Mouse (Mus musculus) neutrophil, adult 83 days (primary cell): ENCODE results near the gene Gdf9. TPM values are rescaled to one million over a fixed set of nuclear protein-coding genes. Genes with fewer than 3 reads are reported as not detected.

Experiments used
- total RNA-seq, 2 experiments: library from RNA; stranded (reverse); gene quantifications; one replicate each; pipeline ENCODE4 v1.2.4; 2023

Gene Gdf9
- under 1 TPM; 0.24 to 0.99 TPM for total RNA-seq

DNA sequence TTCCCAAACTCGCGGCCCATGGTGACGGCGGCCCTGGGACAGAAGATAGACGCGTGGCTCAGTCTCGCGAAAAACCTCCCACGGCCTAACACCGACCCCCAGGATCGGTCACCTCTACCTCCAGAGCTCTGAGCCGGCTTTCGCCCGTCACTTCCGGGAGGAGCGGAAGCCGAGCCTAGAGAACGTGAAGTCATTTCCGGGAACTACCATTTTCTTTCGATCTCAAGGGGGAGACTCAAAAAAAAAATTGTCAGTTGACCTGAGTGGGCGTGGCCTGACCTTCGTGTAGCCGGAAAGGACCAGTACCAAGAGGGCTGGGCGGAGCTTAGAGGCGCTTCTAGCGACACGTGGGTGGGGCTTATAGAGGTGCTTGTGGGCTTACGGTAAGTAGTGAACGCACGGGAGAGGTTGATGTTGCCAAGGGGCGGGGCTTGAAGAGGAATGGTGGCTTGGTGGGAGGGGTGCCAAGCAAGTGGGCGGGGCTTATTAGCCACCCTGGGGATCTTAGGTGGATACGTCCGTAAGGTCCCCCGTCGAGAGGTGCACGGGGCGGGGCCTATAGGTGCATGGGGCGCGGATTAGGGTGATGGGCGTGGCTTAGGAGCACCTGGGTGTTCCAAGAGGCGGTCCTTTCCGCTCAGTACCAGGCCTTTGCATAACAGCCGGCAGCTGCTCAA, at the start of gene Gdf9, which contains the start of gene Uqcrq:
Gene Gdf9, plus strand, starts transcription at position 354 of the 677 bp plus-strand sequence.
Gene Uqcrq, minus strand, starts transcription at position 162 of the 677 bp plus-strand sequence.

DNA sequence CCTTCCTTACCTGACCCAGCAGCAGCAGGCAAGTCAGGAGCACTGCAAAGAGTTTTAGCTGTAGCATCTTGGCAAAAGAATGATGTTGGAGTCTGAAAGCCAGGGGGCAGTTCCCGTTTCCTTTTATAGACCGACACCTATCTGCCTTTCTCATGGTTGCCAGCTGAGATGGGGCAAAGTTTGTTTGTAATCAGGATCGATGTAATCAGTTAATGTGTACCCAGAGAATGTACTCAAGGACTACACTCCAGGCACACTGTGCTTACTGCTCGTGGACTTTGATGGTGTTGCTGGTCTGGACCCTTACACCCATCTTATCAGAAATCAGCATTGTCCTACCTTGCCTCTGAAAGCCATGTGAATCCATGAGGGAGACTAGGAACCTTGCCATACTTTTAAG, 7.8 kb upstream of the Gdf9 start, which contains the start of gene Leap2:
Gene Leap2, minus strand, starts transcription at position 135 of the 400 bp plus-strand sequence.

DNA sequence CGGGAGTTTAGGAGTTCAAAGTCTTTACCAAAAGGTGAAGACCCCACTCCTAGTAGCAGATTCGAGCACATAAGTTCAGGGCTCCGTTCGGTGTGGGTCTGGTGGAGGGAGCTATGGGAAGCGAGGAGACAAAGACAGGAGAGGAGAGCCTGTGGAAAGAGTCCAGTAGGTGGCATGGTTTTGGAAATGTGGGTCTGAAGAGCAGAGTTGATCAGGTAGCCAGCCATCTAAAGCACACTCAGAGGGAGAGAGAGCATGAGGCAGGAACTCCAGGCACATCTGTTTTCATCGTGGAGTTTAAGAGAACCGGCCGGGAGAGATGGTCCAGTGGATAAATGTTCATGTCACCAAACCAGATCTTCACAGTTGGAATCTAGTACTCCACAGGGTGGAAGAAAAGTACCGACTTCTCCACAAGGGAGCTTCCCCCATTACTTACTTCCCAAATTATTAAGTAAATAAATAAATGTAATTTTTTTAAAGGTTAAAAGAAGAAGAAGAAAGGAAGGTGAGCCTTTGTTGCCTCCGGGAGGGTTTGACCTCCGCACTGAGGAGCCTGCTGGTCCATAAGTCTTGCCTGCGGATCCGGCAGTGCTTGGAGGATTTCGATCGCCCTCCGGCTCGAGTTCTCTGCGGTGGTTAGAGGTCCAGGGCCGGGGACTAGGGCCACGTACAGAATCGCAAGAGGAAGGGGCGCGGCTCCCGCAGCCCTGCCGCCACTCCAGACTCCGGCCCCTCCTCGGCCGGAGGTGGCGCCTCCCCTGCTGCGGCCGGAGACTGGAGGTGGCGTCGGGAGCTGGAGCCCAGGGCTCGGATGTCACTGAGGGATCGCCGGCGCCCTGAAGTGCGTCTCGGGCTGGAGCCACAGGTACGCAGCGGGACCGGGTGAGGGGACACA, 25.9 kb downstream of the Gdf9 start, which contains the start of the genes Gm10447 and Shroom1:
Gene Gm10447, minus strand, starts transcription at position 637 of the 898 bp plus-strand sequence.
Gene Shroom1, plus strand, starts transcription at position 732 of the 898 bp plus-strand sequence.

DNA sequence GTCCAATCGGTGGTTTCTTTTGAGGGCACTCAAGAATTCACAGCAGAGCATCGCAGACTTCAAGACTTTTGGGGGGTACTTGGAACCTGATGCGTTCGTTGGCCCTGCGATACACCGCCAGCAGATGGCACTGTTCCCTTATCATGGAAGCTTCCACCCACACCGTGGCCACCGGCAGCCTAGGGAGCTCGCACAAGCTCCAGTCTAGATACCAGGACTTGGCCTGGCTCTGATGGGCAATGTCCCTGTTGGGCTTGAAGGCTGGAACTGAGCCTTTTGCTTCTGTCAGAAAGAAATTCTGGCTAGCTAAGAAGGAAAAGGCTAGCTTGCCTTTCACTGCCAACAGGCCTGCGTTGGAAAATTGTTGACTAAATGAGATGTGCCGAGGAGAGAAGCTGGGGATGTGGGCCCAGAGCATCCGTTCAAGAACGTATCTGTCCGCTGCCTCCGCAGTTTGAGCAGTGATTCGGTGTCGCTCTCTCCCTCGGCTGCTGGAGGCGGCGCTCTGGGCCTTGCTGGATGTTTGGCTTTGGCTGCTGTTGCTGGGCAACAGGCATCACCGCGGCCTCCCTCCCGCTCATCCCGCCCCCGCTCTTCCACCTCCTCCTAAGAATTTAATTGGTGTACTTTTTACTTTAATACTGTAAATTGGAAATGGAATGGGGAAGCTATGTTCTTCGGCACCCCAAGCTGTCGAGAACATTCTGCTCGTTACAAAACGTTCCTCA, 39.3 kb downstream of the Gdf9 start, which contains the start of gene Gm9837:
Gene Gm9837, minus strand, starts transcription at position 512 of the 728 bp plus-strand sequence.

DNA sequence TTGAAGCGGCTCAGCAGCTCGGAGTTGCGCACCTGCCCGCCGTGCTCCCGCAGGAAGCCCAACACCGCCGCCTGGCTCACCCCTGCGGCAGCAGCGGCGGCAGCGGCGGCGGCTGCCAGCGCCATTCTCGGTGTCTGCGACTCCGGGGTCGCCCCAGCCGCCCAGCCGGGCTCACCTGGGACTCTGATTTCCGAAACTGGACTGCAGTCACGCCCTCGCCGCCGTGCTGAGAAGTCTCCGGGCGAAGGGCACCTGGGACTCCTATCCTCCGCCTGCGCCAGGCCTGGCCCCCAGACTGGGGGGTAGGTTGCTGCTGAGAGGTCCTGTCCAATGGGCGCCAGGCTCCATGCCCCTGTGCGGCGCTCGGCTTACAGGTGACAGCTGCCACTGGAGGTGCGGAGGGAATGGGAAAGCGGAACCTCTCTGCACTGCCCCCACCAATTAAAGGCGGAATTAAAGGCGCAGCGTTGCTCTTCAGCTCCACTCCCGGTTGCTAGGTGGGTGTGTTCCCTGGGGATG, 49.0 kb downstream of the Gdf9 start, which contains the start of the genes Gm9945 and Sowaha:
Gene Gm9945, plus strand, starts transcription at position 384 of the 519 bp plus-strand sequence.
Gene Sowaha, minus strand, starts transcription at position 492 of the 519 bp plus-strand sequence.

Other genes with a start within 250 kb of the Gdf9 start
- 10 to 100 TPM; 57.2 to 60.9 TPM for gene Hspa4, start 130.6 kb upstream of the Gdf9 start, total RNA-seq
- 1 to 10 TPM; 4.9 to 6.6 TPM for gene Zcchc10, start 106.3 kb upstream of the Gdf9 start, total RNA-seq
- gene Aff4, start 80.2 kb upstream of the Gdf9 start, total RNA-seq = 10 to 100 TPM; 77.3 to 95.3 TPM
- gene Leap2, start 7.9 kb upstream of the Gdf9 start, total RNA-seq = not detected
- 100 to 1,000 TPM; 181 to 191 TPM for gene Uqcrq, start 192 bp upstream of the Gdf9 start, total RNA-seq
- not detected for gene Gm10447, start 26.1 kb downstream of the Gdf9 start, total RNA-seq
- under 1 TPM; 0.39 to 0.55 TPM for gene Shroom1, start 26.2 kb downstream of the Gdf9 start, total RNA-seq
- not detected for gene Gm9837, start 39.5 kb downstream of the Gdf9 start, total RNA-seq
- gene Gm9945, start 49.1 kb downstream of the Gdf9 start, total RNA-seq = not detected
- under 1 TPM; 0.11 to 0.68 TPM for gene Sowaha, start 49.3 kb downstream of the Gdf9 start, total RNA-seq
- gene Sept8, start 88.2 kb downstream of the Gdf9 start, total RNA-seq = 10 to 100 TPM in 1 of 2 experiments, 1 to 10 TPM in 1; 9.8 to 15.3 TPM
- 1 to 10 TPM; 1.7 to 2.2 TPM for gene Kif3a, start 136.4 kb downstream of the Gdf9 start, total RNA-seq
- not detected for gene Il4, start 187.6 kb downstream of the Gdf9 start, total RNA-seq
- not detected for gene Il13, start 203.7 kb downstream of the Gdf9 start, total RNA-seq